Mouse (Mus musculus): ENCODE results near the gene Ltb4r1. TPM values are rescaled to one million over a fixed set of nuclear protein-coding genes. Genes with fewer than 3 reads are reported as not detected.
"Not testable (repeated sequence)": the region's sequence is repeated elsewhere in the genome, so short reads cannot be mapped to it uniquely, and the experiment has no call there.

Gene Ltb4r1
- total RNA-seq, 2 experiments from 2014 or later: 0.25 to 0.39 TPM

- DNase-seq (ENCODE audit: low spot score in 2 of 2): peak; percentile 82 to 88
- intact Hi-C loops (cut with DNase I): loop anchor here (1.0 to 2.0 kb wide), 2 partner anchors 21 to 114 kb away; partner anchors contain the start of gene Rabggta
These were observed 22.1 kb upstream of the Ltb4r1 start for GRCm38 (mm10) chr14:55743711-55744110.

GRCm38 (mm10) chr14:55745180-55745860 is 20.4 kb upstream of the Ltb4r1 start, which contains the start of the genes Dhrs1 and Nop9:
Gene Dhrs1, minus strand, starts transcription at chr14:55745690.
Gene Nop9, plus strand, starts transcription at chr14:55745693.
- DNase-seq (ENCODE audit: low spot score in 2 of 2): peak; percentile 86 to 90
- intact Hi-C loops (cut with DNase I): loop anchor here (1.0 kb wide), 1 partner anchor 63 kb away; no protein-coding TSS in a partner anchor

GRCm38 (mm10) chr14:55745861-55746237 is 19.9 kb upstream of the Ltb4r1 start:
- intact Hi-C loops (cut with DNase I): loop anchor here (1.0 kb wide), 1 partner anchor 64 kb away; no protein-coding TSS in a partner anchor

GRCm38 (mm10) chr14:55747051-55747847 is 18.5 kb upstream of the Ltb4r1 start:
- intact Hi-C loops (cut with DNase I): no loop called here
- DNase-seq (ENCODE audit: low spot score in 2 of 2): no peak

More at GRCm38 (mm10) chr14:55745861-55746237, 19.9 kb upstream of the Ltb4r1 start:
- DNase-seq (ENCODE audit: low spot score in 2 of 2): no peak

GRCm38 (mm10) chr14:55757566-55757965 is 8.2 kb upstream of the Ltb4r1 start:
- intact Hi-C loops (cut with DNase I): no loop called here
- DNase-seq (ENCODE audit: low spot score in 2 of 2): no peak

- intact Hi-C loops (cut with DNase I): no loop called here
- peak in 1 of 2 experiments; percentile 62 for DNase-seq (ENCODE audit: low spot score in 2 of 2)
These were observed 7.4 kb upstream of the Ltb4r1 start, which contains the start of gene Cideb for GRCm38 (mm10) chr14:55758363-55758784. Gene Cideb, minus strand, starts transcription at chr14:55758458.

- peak; percentile 85 to 88 for DNase-seq (ENCODE audit: low spot score in 2 of 2)
- intact Hi-C loops (cut with DNase I): not testable (repeated sequence)
These were observed 5.6 kb upstream of the Ltb4r1 start for GRCm38 (mm10) chr14:55760156-55760555.

- intact Hi-C loops (cut with DNase I): no loop called here
- no peak for DNase-seq (ENCODE audit: low spot score in 2 of 2)
These were observed 4.6 kb upstream of the Ltb4r1 start, which contains the start of gene Ltb4r2 for GRCm38 (mm10) chr14:55761163-55761562. Gene Ltb4r2, plus strand, starts transcription at chr14:55761428.

- DNase-seq (ENCODE audit: low spot score in 2 of 2): peak; percentile 24 to 47
- intact Hi-C loops (cut with DNase I): no loop called here
These were observed 3.6 kb upstream of the Ltb4r1 start for GRCm38 (mm10) chr14:55762001-55762821.

- peak in 1 of 2 experiments; percentile 27 for DNase-seq (ENCODE audit: low spot score in 2 of 2)
- intact Hi-C loops (cut with DNase I): no loop called here
These were observed 2.6 kb upstream of the Ltb4r1 start for GRCm38 (mm10) chr14:55763166-55763565.

GRCm38 (mm10) chr14:55767519-55768414 is 2.0 kb downstream of the Ltb4r1 start:
- DNase-seq (ENCODE audit: low spot score in 2 of 2): peak; percentile 36 to 37
- intact Hi-C loops (cut with DNase I): no loop called here

- intact Hi-C loops (cut with DNase I): no loop called here
- no peak for DNase-seq (ENCODE audit: low spot score in 2 of 2)
These were observed 2.8 kb downstream of the Ltb4r1 start for GRCm38 (mm10) chr14:55768555-55768954.

- DNase-seq (ENCODE audit: low spot score in 2 of 2): no peak
- intact Hi-C loops (cut with DNase I): no loop called here
These were observed 3.4 kb downstream of the Ltb4r1 start for GRCm38 (mm10) chr14:55769087-55769703.

- intact Hi-C loops (cut with DNase I): no loop called here
- no peak for DNase-seq (ENCODE audit: low spot score in 2 of 2)
These were observed 10.9 kb downstream of the Ltb4r1 start for GRCm38 (mm10) chr14:55776711-55777110.

GRCm38 (mm10) chr14:55777176-55777575 is 11.4 kb downstream of the Ltb4r1 start:
- DNase-seq (ENCODE audit: low spot score in 2 of 2): no peak
- intact Hi-C loops (cut with DNase I): no loop called here

- intact Hi-C loops (cut with DNase I): no loop called here
- DNase-seq (ENCODE audit: low spot score in 2 of 2): no peak
These were observed 12.0 kb downstream of the Ltb4r1 start for GRCm38 (mm10) chr14:55777806-55778205.

- intact Hi-C loops (cut with DNase I): no loop called here
- DNase-seq (ENCODE audit: low spot score in 2 of 2): no peak
These were observed 12.9 kb downstream of the Ltb4r1 start for GRCm38 (mm10) chr14:55778686-55779085.

- intact Hi-C loops (cut with DNase I): loop anchor here (2.0 kb wide), 2 partner anchors 85 to 139 kb away; no protein-coding TSS in a partner anchor
- DNase-seq (ENCODE audit: low spot score in 2 of 2): no peak
These were observed 13.9 kb downstream of the Ltb4r1 start for GRCm38 (mm10) chr14:55779656-55780055.

Data from left cerebral cortex, postnatal 25 days (tissue).